Mouse (Mus musculus) stomach, postnatal 0 days (tissue): Measurements from ENCODE around the gene Manba.

Experiments
- CTCF ChIP-seq: IDR thresholded peaks from 2 replicates; pipeline ENCODE4 v1.5.1; 2016; ENCODE audit warnings: antibody characterized with exemption, low read depth, mild to moderate bottlenecking, moderate library complexity
- EP300 ChIP-seq: optimal IDR thresholded peaks from 2 replicates; pipeline ENCODE3; 2016; ENCODE audit warnings: antibody characterized with exemption

- TF ChIP-seq CTCF (no peak), EP300 (no peak)
These were observed 40.5 kb upstream of the Manba start for GRCm38 (mm10) chr3:135444930-135445329.
